Mouse (Mus musculus): ENCODE measurements around the gene Rock2.

- TF ChIP-seq HCFC1 (IDR thresholded peaks at IDR 0.05; ENCODE audit: borderline replicate concordance, insufficient read depth, low read length), result no peak
- no peak for TF ChIP-seq ZC3H11A (IDR thresholded peaks at IDR 0.05; ENCODE audit: borderline replicate concordance, low read depth, low read length)
Observed at GRCm38 (mm10) chr12:16966811-16967210, 72.1 kb downstream of the Rock2 start.

All from ES-E14 (cell line).